Mouse (Mus musculus): ENCODE results near the gene Gm9045. TPM values are rescaled to one million over a fixed set of nuclear protein-coding genes. Genes with fewer than 3 reads are reported as not detected.
"Not testable (repeated sequence)": the region's sequence is repeated elsewhere in the genome, so short reads cannot be mapped to it uniquely, and the experiment has no call there.

Gm9045 gene
- total RNA-seq (2014; fragmentation: Nextera tagmentation) (not detected in 2 replicates), total RNA-seq (2017) (0.22 TPM in 1 of 2 replicates, not detected in the other), polyA plus RNA-seq (2012) (0.03 TPM in 1 of 2 replicates, not detected in the other)

DNA sequence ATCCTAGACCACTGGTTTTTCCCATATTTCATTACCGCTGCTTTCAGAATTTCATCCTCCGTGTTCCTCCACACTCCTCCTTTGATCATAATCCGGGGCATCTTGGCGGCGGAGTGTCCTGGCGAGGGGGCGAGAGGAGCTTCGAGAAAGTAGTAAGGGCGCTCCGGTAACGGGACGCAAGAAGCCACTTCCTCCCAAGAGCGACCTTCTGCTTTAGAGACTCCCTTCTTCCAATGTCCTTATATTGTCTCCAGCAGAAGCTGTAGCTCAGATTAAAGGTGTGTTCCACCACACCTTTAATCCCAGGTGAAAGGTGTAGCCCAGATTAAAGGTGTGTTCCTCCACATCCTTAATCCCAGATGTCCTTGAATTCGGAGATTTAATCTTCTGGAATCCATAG is at the start of gene Gm9045:
Gm9045 (minus strand) TSS at position 101 of the 400 bp plus-strand sequence.
- ATAC-seq (ENCODE audit: extremely low read depth, insufficient number of reproducible peaks, low FRiP score, poor library complexity, severe bottlenecking); H3K9me3 ChIP-seq (replicated peaks): not testable (repeated sequence)

DNA sequence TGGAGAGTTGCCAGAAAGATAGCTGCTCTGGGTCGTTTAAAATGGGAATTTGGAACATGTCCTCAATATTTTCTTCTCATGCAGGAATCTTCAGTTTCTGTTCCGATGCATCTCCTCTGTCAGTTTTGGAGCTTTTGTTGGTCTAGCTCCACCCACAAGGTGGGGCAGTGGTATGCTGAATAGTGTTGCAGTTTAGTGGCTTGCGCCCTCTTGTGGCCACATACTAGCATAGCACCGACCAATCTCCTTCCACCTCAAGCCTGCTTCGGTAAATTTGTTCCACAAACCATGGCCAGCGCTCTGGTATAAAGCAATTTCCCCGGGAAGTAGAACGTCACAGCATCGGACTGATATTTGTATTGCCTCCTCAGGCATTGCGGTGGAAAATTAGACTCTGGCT is 32.8 kb upstream of the Gm9045 start:
- ATAC-seq (ENCODE audit: extremely low read depth, insufficient number of reproducible peaks, low FRiP score, poor library complexity, severe bottlenecking) = peak; percentile 54; the same call in 1 of the 2 replicates
- no peaks in the 10 kb centered on the region for H3K27me3 ChIP-seq (ENCODE audit: insufficient read depth, low read length)
- TF ChIP-seq GATA1 (IDR thresholded peaks at IDR 0.05; ENCODE audit: borderline replicate concordance, low read length) = no peak
- TF ChIP-seq CTCF (IDR thresholded peaks at IDR 0.05; ENCODE audit: low read depth, low read length) = peak; percentile 74
- DNase-seq (ENCODE audit: low spot score) = peak; percentile 3
- H3K36me3 ChIP-seq (replicated peaks) = no peaks in the 10 kb centered on the region
- no peak overlapping the region for H3K4me3 ChIP-seq (ENCODE audit: low read depth, low read length)
- peaks cover 22% of the 10 kb centered on the region for H3K9me3 ChIP-seq (replicated peaks)
- no peaks in the 10 kb centered on the region for H3K4me1 ChIP-seq (ENCODE audit: insufficient read depth, low read depth, low read length)

More for the DNA sequence above, at the start of gene Gm9045:
- DNase-seq (ENCODE audit: low spot score); H3K36me3 ChIP-seq (replicated peaks); H3K4me1 ChIP-seq (ENCODE audit: insufficient read depth, low read depth, low read length); H3K4me3 ChIP-seq (ENCODE audit: low read depth, low read length); H3K27me3 ChIP-seq (ENCODE audit: insufficient read depth, low read length): not testable (repeated sequence)

DNA sequence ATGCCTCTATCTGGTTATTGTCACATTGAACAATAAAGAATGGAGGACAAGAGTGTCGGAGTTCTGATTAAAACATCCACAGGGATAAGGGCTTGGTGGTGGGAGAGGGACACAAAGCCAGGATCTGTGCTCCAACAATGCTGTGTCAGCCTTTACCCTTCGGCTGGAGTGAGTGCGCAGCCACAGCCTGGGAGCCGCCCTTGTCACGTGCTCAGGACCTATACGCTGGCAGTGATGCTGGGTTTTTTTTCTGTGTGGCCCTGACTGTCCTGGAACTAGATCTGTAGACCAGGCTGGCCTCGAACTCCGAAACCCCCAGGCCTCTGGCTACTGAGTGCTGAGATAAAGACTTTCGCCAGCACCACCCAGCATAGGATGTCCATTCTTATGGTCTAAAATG is 31.9 kb upstream of the Gm9045 start:
- no peak for ATAC-seq (ENCODE audit: extremely low read depth, insufficient number of reproducible peaks, low FRiP score, poor library complexity, severe bottlenecking)
- Histone ChIP-seq H3K9me3 (replicated peaks) (peaks cover 24% of the 10 kb centered on the region; the same call in 1 of the 2 replicates), H3K36me3 (replicated peaks) (no peaks in the 10 kb centered on the region), H3K4me3 (ENCODE audit: low read depth, low read length) (no peak overlapping the region), H3K4me1 (ENCODE audit: insufficient read depth, low read depth, low read length) (no peaks in the 10 kb centered on the region), H3K27me3 (ENCODE audit: insufficient read depth, low read length) (no peaks in the 10 kb centered on the region)
- TF ChIP-seq POLR2AphosphoS5 (IDR thresholded peaks at IDR 0.05; ENCODE audit: insufficient replicate concordance, low read depth, low read length) (no peak), GATA2 (IDR thresholded peaks at IDR 0.05; ENCODE audit: borderline replicate concordance, low read depth, low read length) (no peak), TAL1 (conservative IDR thresholded peaks at IDR 0.05; ENCODE audit: low read depth, low read length) (no peak), GATA1 (IDR thresholded peaks at IDR 0.05; ENCODE audit: borderline replicate concordance, low read length) (no peak), CTCF (IDR thresholded peaks at IDR 0.05; ENCODE audit: low read depth, low read length) (no peak)
- no peak for DNase-seq (ENCODE audit: low spot score)

DNA sequence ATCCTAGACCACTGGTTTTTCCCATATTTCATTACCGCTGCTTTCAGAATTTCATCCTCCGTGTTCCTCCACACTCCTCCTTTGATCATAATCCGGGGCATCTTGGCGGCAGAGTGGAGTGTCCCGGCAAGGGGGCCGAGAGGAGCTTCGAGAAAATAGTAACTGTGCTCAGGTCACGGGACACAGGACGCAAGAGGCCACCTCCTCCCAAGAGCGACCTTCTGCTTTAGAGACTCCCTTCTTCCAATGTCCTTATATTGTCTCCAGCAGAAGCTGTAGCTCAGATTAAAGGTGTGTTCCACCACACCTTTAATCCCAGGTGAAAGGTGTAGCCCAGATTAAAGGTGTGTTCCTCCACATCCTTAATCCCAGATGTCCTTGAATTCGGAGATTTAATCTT is 16.4 kb upstream of the Gm9045 start, which contains the start of gene Gm9049:
Gm9049 (minus strand) TSS at position 101 of the 400 bp plus-strand sequence.
- H3K4me1 ChIP-seq (ENCODE audit: insufficient read depth, low read depth, low read length); H3K27me3 ChIP-seq (ENCODE audit: insufficient read depth, low read length); DNase-seq (ENCODE audit: low spot score); H3K4me3 ChIP-seq (ENCODE audit: low read depth, low read length); H3K36me3 ChIP-seq (replicated peaks); ATAC-seq (ENCODE audit: extremely low read depth, insufficient number of reproducible peaks, low FRiP score, poor library complexity, severe bottlenecking): not testable (repeated sequence)
- peaks cover 10% of the 10 kb centered on the region for H3K9me3 ChIP-seq (replicated peaks)

DNA sequence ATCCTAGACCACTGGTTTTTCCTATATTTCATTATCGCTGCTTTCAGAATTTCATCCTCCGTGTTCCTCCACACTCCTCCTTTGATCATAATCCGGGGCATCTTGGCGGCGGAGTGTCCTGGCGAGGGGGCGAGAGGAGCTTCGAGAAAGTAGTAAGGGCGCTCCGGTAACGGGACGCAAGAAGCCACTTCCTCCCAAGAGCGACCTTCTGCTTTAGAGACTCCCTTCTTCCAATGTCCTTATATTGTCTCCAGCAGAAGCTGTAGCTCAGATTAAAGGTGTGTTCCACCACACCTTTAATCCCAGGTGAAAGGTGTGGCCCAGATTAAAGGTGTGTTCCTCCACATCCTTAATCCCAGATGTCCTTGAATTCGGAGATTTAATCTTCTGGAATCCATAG is 10.9 kb upstream of the Gm9045 start, which contains the start of gene Gm9048:
Gm9048 (minus strand) TSS at position 101 of the 400 bp plus-strand sequence.
- DNase-seq (ENCODE audit: low spot score); H3K36me3 ChIP-seq (replicated peaks); H3K9me3 ChIP-seq (replicated peaks); H3K4me3 ChIP-seq (ENCODE audit: low read depth, low read length); H3K27me3 ChIP-seq (ENCODE audit: insufficient read depth, low read length); ATAC-seq (ENCODE audit: extremely low read depth, insufficient number of reproducible peaks, low FRiP score, poor library complexity, severe bottlenecking); H3K4me1 ChIP-seq (ENCODE audit: insufficient read depth, low read depth, low read length): not testable (repeated sequence)

DNA sequence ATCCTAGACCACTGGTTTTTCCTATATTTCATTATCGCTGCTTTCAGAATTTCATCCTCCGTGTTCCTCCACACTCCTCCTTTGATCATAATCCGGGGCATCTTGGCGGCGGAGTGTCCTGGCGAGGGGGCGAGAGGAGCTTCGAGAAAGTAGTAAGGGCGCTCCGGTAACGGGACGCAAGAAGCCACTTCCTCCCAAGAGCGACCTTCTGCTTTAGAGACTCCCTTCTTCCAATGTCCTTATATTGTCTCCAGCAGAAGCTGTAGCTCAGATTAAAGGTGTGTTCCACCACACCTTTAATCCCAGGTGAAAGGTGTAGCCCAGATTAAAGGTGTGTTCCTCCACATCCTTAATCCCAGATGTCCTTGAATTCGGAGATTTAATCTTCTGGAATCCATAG is 5.5 kb upstream of the Gm9045 start, which contains the start of gene Gm9046:
Gm9046 (minus strand) TSS at position 101 of the 400 bp plus-strand sequence.
- not testable (repeated sequence) for ATAC-seq (ENCODE audit: extremely low read depth, insufficient number of reproducible peaks, low FRiP score, poor library complexity, severe bottlenecking); H3K27me3 ChIP-seq (ENCODE audit: insufficient read depth, low read length); H3K4me3 ChIP-seq (ENCODE audit: low read depth, low read length); H3K4me1 ChIP-seq (ENCODE audit: insufficient read depth, low read depth, low read length); H3K36me3 ChIP-seq (replicated peaks); H3K9me3 ChIP-seq (replicated peaks); DNase-seq (ENCODE audit: low spot score)

DNA sequence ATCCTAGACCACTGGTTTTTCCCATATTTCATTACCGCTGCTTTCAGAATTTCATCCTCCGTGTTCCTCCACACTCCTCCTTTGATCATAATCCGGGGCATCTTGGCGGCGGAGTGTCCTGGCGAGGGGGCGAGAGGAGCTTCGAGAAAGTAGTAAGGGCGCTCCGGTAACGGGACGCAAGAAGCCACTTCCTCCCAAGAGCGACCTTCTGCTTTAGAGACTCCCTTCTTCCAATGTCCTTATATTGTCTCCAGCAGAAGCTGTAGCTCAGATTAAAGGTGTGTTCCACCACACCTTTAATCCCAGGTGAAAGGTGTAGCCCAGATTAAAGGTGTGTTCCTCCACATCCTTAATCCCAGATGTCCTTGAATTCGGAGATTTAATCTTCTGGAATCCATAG is 5.3 kb downstream of the Gm9045 start, which contains the start of gene Gm9044:
Gm9044 (minus strand) TSS at position 101 of the 400 bp plus-strand sequence.
- H3K9me3 ChIP-seq (replicated peaks); H3K27me3 ChIP-seq (ENCODE audit: insufficient read depth, low read length); ATAC-seq (ENCODE audit: extremely low read depth, insufficient number of reproducible peaks, low FRiP score, poor library complexity, severe bottlenecking); H3K4me1 ChIP-seq (ENCODE audit: insufficient read depth, low read depth, low read length); H3K36me3 ChIP-seq (replicated peaks); H3K4me3 ChIP-seq (ENCODE audit: low read depth, low read length); DNase-seq (ENCODE audit: low spot score): not testable (repeated sequence)

DNA sequence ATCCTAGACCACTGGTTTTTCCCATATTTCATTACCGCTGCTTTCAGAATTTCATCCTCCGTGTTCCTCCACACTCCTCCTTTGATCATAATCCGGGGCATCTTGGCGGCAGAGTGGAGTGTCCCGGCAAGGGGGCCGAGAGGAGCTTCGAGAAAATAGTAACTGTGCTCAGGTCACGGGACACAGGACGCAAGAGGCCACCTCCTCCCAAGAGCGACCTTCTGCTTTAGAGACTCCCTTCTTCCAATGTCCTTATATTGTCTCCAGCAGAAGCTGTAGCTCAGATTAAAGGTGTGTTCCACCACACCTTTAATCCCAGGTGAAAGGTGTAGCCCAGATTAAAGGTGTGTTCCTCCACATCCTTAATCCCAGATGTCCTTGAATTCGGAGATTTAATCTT is 10.8 kb downstream of the Gm9045 start, which contains the start of gene Gm9040:
Gm9040 (minus strand) TSS at position 101 of the 400 bp plus-strand sequence.
- not testable (repeated sequence) for H3K36me3 ChIP-seq (replicated peaks); H3K9me3 ChIP-seq (replicated peaks); H3K4me1 ChIP-seq (ENCODE audit: insufficient read depth, low read depth, low read length); DNase-seq (ENCODE audit: low spot score); H3K4me3 ChIP-seq (ENCODE audit: low read depth, low read length); ATAC-seq (ENCODE audit: extremely low read depth, insufficient number of reproducible peaks, low FRiP score, poor library complexity, severe bottlenecking); H3K27me3 ChIP-seq (ENCODE audit: insufficient read depth, low read length)
